Mouse (Mus musculus): Measurements from ENCODE around the gene Phf23. TPM values are rescaled to one million over a fixed set of nuclear protein-coding genes. Genes with fewer than 3 reads are reported as not detected.

Gene Phf23
- total and polyA plus RNA-seq, 3 experiments: 11.5 to 22.8 (median 18.1) TPM

DNA sequence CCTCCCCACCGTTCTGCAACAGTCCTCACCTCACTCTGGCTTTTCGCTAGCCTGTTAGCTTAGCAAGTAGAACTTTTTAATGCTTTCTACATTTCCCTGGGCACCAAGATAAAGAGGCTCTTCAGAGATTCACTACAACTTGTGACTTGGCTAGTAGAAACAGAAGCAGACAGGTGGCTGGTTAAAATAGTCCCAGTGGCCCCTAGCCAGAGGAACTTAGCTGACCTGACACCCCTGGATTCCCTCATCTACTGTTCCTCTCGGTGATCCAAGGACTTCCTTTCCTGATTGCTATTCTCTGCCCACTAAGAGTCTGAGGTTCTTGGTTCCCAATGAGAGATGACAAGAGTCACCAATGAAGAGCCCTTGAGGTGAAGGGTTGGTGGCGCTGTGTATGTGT lies 12.2 kb upstream of the Phf23 start:
- DNase-seq: peak in 1 of 2 experiments; percentile 52

GRCm38 (mm10) chr11:69984431-69984830 lies 11.1 kb upstream of the Phf23 start:
- TF ChIP-seq POLR2A (IDR thresholded peaks at IDR 0.05; ENCODE audit: insufficient read depth, low read depth, low read length) (no peak), CTCF (IDR thresholded peaks at IDR 0.05) (no peak), EP300 (IDR thresholded peaks at IDR 0.05; ENCODE audit: insufficient read depth, low read depth, low read length) (no peak)
- Histone ChIP-seq H3K27me3 (ENCODE audit: control insufficient read depth, insufficient read depth, low read length) (no peaks in the 10 kb centered on the region), H3K4me1 (ENCODE audit: control insufficient read depth, insufficient read depth, low read length) (peaks cover 5% of the 10 kb centered on the region), H3K9ac (ENCODE audit: low read depth, low read length) (no peak overlapping the region), H3K4me3 (no peak overlapping the region), H3K79me2 (replicated peaks; ENCODE audit: control insufficient read depth, insufficient read depth, low read length) (0 out of 2 replicates have a peak, but pooled peaks cover 1% of the 10 kb centered on the region), H3K27ac (peak overlapping the region; percentile 90), H3K36me3 (ENCODE audit: control insufficient read depth, insufficient read depth, low read length) (peaks cover 7% of the 10 kb centered on the region)
- intact Hi-C loops (cut with DNase I): no loop called here
- WGBS: 88% methylated on average over 8 of the region's 8 CpGs
- no peak for DNase-seq

More for the DNA sequence above, 12.2 kb upstream of the Phf23 start:
- Histone ChIP-seq H3K4me3 (no peak overlapping the region), H3K79me2 (replicated peaks; ENCODE audit: control insufficient read depth, insufficient read depth, low read length) (0 out of 2 replicates have a peak, but pooled peaks cover 1% of the 10 kb centered on the region), H3K27ac (peak overlapping the region; percentile 90), H3K27me3 (ENCODE audit: control insufficient read depth, insufficient read depth, low read length) (no peaks in the 10 kb centered on the region), H3K9ac (ENCODE audit: low read depth, low read length) (peak overlapping the region; percentile 50), H3K36me3 (ENCODE audit: control insufficient read depth, insufficient read depth, low read length) (peaks cover 3% of the 10 kb centered on the region), H3K4me1 (ENCODE audit: control insufficient read depth, insufficient read depth, low read length) (peaks cover 5% of the 10 kb centered on the region)
- WGBS: 44% methylated on average over 4 of the region's 4 CpGs
- TF ChIP-seq POLR2A (IDR thresholded peaks at IDR 0.05; ENCODE audit: insufficient read depth, low read depth, low read length) (no peak), EP300 (IDR thresholded peaks at IDR 0.05; ENCODE audit: insufficient read depth, low read depth, low read length) (0 out of 2 replicates have a peak, but pooled peaks have one; percentile 19), CTCF (IDR thresholded peaks at IDR 0.05) (no peak)
- intact Hi-C loops (cut with DNase I): no loop called here

GRCm38 (mm10) chr11:69989949-69990348 lies 5.6 kb upstream of the Phf23 start:
- no peak overlapping the region for H3K4me3 ChIP-seq
- H3K79me2 ChIP-seq (replicated peaks; ENCODE audit: control insufficient read depth, insufficient read depth, low read length): no peaks in the 10 kb centered on the region; the same call in none of the 2 replicates
- peaks cover 5% of the 10 kb centered on the region for H3K4me1 ChIP-seq (ENCODE audit: control insufficient read depth, insufficient read depth, low read length)
- intact Hi-C loops (cut with DNase I): loop anchor here (5.0 to 10.0 kb wide), 2 partner anchors 68 to 575 kb away; partner anchors contain the start of genes Eif5a and Kdm6b
- no peak for DNase-seq
- TF ChIP-seq POLR2A (IDR thresholded peaks at IDR 0.05; ENCODE audit: insufficient read depth, low read depth, low read length): no peak
- TF ChIP-seq CTCF (IDR thresholded peaks at IDR 0.05): no peak
- no peak for TF ChIP-seq EP300 (IDR thresholded peaks at IDR 0.05; ENCODE audit: insufficient read depth, low read depth, low read length)
- peaks cover 23% of the 10 kb centered on the region for H3K36me3 ChIP-seq (ENCODE audit: control insufficient read depth, insufficient read depth, low read length)
- WGBS: 78% methylated on average over 8 of the region's 8 CpGs
- peak overlapping the region; percentile 87 for H3K27ac ChIP-seq
- no peak overlapping the region for H3K9ac ChIP-seq (ENCODE audit: low read depth, low read length)
- no peaks in the 10 kb centered on the region for H3K27me3 ChIP-seq (ENCODE audit: control insufficient read depth, insufficient read depth, low read length)

DNA sequence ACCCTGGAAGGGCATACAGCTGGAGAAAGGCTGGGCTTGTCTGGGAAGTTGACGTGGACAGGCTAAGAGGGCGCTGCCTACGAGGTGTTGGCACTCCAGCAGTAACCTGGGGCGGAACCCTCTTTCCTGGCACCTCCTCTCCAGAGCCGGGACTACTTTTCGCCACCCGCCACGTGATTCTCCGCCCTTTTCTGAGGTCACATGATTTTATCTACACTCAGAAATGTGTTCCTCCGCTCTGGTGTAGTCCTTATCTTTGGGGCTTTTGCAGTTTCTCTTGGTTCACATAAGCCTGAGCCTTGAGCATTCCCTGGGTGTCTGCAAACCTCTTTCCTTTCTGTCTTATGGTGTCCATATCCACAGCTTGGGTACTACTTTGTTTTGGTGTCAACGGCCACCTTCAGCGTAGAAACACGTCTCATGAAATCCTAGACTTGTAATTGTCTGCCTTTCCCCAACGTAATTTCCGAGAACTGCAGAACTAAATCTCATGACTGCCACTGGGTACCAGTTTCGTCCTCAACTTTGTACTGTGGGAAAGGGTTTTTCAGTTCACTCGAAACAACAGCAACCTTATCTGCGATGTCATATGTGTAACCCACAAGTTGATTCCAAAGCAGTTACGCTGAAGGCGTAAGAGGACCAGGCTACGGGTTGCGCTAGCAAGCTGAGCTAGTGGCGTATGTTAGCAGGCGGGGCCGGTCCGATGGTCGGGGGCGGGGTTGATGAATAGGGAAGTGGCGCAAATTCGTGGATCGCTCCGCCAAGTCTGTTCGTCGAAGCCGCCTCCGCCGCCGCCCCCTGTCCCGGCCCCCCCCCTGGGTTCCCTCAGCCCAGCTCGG lies 4.5 kb upstream of the Phf23 start, which contains the start of gene Gabarap:
Gene Gabarap, plus strand, starts transcription at position 294 of the 842 bp plus-strand sequence.
- peaks cover 1% of the 10 kb centered on the region for H3K79me2 ChIP-seq (replicated peaks; ENCODE audit: control insufficient read depth, insufficient read depth, low read length)
- peak; percentile 95 to 96 for DNase-seq
- peak within 1 kb of the TSS; percentile 87 for H3K27ac ChIP-seq
- under 1% methylated on average over 40 of the region's 40 CpGs for WGBS
- H3K9ac ChIP-seq (ENCODE audit: low read depth, low read length): peak within 1 kb of the TSS; percentile 83
- peaks cover 5% of the 10 kb centered on the region for H3K4me1 ChIP-seq (ENCODE audit: control insufficient read depth, insufficient read depth, low read length)
- H3K36me3 ChIP-seq (ENCODE audit: control insufficient read depth, insufficient read depth, low read length): peaks cover 25% of the 10 kb centered on the region
- TF ChIP-seq EP300 (IDR thresholded peaks at IDR 0.05; ENCODE audit: insufficient read depth, low read depth, low read length) (peak; percentile 98), POLR2A (IDR thresholded peaks at IDR 0.05; ENCODE audit: insufficient read depth, low read depth, low read length) (peak; percentile 95), CTCF (IDR thresholded peaks at IDR 0.05) (no peak)
- peak within 1 kb of the TSS; percentile 87 for H3K4me3 ChIP-seq
- intact Hi-C loops (cut with DNase I): loop anchor here (5.0 to 10.0 kb wide), 2 partner anchors 69 to 576 kb away; partner anchors contain the start of genes Eif5a and Kdm6b
- H3K27me3 ChIP-seq (ENCODE audit: control insufficient read depth, insufficient read depth, low read length): no peaks in the 10 kb centered on the region

DNA sequence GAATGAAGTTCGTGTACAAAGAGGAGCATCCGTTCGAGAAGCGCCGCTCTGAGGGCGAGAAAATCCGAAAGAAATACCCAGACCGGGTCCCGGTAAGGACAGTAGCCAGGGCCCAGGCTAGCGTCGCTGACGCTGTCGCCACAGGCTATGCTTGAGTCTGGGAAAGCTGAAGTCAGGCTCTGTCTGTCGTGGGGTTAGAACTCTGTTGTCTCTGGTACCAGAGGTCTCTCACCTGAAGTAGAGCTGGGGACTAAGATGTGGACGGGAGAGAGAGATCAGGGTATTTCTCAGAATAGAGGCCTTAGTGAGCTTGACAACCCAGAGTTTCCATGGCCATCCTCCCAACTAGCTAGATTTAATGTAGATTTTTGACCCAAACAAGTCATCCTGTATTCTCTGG lies 3.9 kb upstream of the Phf23 start:
- TF ChIP-seq POLR2A (IDR thresholded peaks at IDR 0.05; ENCODE audit: insufficient read depth, low read depth, low read length): no peak
- no peak for TF ChIP-seq CTCF (IDR thresholded peaks at IDR 0.05)
- no peak; the same call in 1 of the 2 replicates for TF ChIP-seq EP300 (IDR thresholded peaks at IDR 0.05; ENCODE audit: insufficient read depth, low read depth, low read length)
- no peak for DNase-seq
- under 1% methylated on average over 15 of the region's 15 CpGs for WGBS
- no peaks in the 10 kb centered on the region for H3K27me3 ChIP-seq (ENCODE audit: control insufficient read depth, insufficient read depth, low read length)
- peaks cover 1% of the 10 kb centered on the region for H3K79me2 ChIP-seq (replicated peaks; ENCODE audit: control insufficient read depth, insufficient read depth, low read length)
- peak overlapping the region; percentile 87 for H3K4me3 ChIP-seq
- H3K4me1 ChIP-seq (ENCODE audit: control insufficient read depth, insufficient read depth, low read length): peaks cover 5% of the 10 kb centered on the region
- peak overlapping the region; percentile 83 for H3K9ac ChIP-seq (ENCODE audit: low read depth, low read length)
- intact Hi-C loops (cut with DNase I): loop anchor here (5.0 to 10.0 kb wide), 2 partner anchors 69 to 577 kb away; partner anchors contain the start of genes Eif5a and Kdm6b
- H3K36me3 ChIP-seq (ENCODE audit: control insufficient read depth, insufficient read depth, low read length): peaks cover 25% of the 10 kb centered on the region
- peak overlapping the region; percentile 87 for H3K27ac ChIP-seq
